Mouse (Mus musculus) lung, embryonic 15.5 days (tissue): Measurements from ENCODE around the gene Slc5a3. TPM values are rescaled to one million over a fixed set of nuclear protein-coding genes. Genes with fewer than 3 reads are reported as not detected.

Experiments
- ATAC-seq: fragments of 200-750 bp; cut with Nextera tagmentation; 2 replicates; pipeline ENCODE4 v1.8.0; 2017; ENCODE audit warnings: moderate number of reproducible peaks, borderline replicate concordance; ENCODE audit not compliant: low FRiP score, low TSS enrichment; ENCODE audit errors: extremely low read depth
- H3K27ac ChIP-seq: fragments of 300-500 bp; sonication (generic); 2 replicates; pipeline ENCODE4 v1.5.1; 2015; ENCODE audit warnings: moderate library complexity, mild to moderate bottlenecking, inconsistent platforms
- H3K27me3 ChIP-seq: fragments of 300-500 bp; sonication (generic); 2 replicates; pipeline ENCODE4 v1.6.1; 2015; ENCODE audit warnings: inconsistent platforms
- H3K36me3 ChIP-seq: fragments of 300-500 bp; sonication (generic); 2 replicates; pipeline ENCODE4 v1.6.1; 2015; ENCODE audit warnings: inconsistent platforms
- H3K4me1 ChIP-seq: fragments of 300-500 bp; sonication (generic); 2 replicates; pipeline ENCODE4 v1.6.1; 2015; ENCODE audit warnings: inconsistent platforms
- H3K4me2 ChIP-seq: fragments of 300-500 bp; sonication (generic); 2 replicates; pipeline ENCODE4 v1.6.1; 2015; ENCODE audit warnings: inconsistent platforms, mild to moderate bottlenecking, moderate library complexity
- H3K4me3 ChIP-seq: fragments of 300-500 bp; sonication (generic); 2 replicates; pipeline ENCODE4 v1.5.1; 2015; ENCODE audit warnings: mild to moderate bottlenecking, inconsistent platforms
- H3K9ac ChIP-seq: fragments of 300-500 bp; sonication (generic); 2 replicates; pipeline ENCODE4 v1.6.1; 2015; ENCODE audit warnings: inconsistent platforms
- H3K9me3 ChIP-seq: fragments of 300-500 bp; sonication (generic); 2 replicates; pipeline ENCODE4 v1.6.1; 2016; ENCODE audit warnings: inconsistent platforms
- WGBS: fragments of 180-500 bp; shearing (Covaris S2); methylation state at CpG from one replicate; pipeline ENCODE4 v1.1.7; 2015; 5-methylcytosine and 5-hydroxymethylcytosine counted together
- polyA plus RNA-seq: library from polyadenylated mRNA; unstranded; fragments of >200 nt; fragmentation: Nextera tagmentation; extraction: Ambion mirVana; gene quantifications from 2 replicates; pipeline ENCODE4 v1.2.1, GENCODE M21; 2015

Slc5a3 gene
- polyA plus RNA-seq, 1 experiment from 2014 or later = 4.1 TPM

GRCm38 (mm10) chr16:92105631-92106030, 47.5 kb downstream of the Slc5a3 start:
- H3K9ac ChIP-seq = no peak overlapping the region
- no peaks in the 10 kb centered on the region for H3K9me3 ChIP-seq
- H3K27me3 ChIP-seq = no peaks in the 10 kb centered on the region
- H3K4me3 ChIP-seq = no peak overlapping the region
- 0 out of 2 replicates have a peak, but pooled peaks cover 3% of the 10 kb centered on the region for H3K36me3 ChIP-seq
- no peak for ATAC-seq
- H3K4me2 ChIP-seq = no peak overlapping the region
- H3K27ac ChIP-seq = no peak overlapping the region
- H3K4me1 ChIP-seq = peaks cover 3% of the 10 kb centered on the region; the same call in 1 of the 2 replicates
- 74% methylated on average over 3 of the region's 3 CpGs for WGBS

DNA sequence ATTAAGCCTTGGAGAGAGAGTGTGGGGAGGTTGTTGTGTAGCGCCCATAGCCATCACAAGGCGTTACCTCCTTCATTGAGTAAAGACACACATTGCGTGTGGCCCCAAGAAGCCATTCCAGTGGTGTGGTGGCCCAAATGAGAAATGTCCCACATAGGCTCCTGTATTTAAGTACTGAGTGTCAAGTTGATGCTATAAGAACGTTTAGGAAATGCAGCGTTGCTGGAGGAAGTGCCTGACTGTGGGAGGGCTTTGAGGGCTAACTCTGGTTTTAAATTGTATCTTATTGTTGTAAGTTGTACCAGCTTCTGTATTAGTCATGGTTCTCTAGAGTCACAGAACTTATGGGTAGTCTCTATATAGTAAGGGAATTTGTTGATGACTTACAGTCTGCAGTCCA, 49.2 kb downstream of the Slc5a3 start:
- Histone ChIP-seq H3K4me2 (no peak overlapping the region), H3K27me3 (no peaks in the 10 kb centered on the region), H3K4me1 (peaks cover 3% of the 10 kb centered on the region; the same call in 1 of the 2 replicates), H3K4me3 (no peak overlapping the region), H3K36me3 (0 out of 2 replicates have a peak, but pooled peaks cover 3% of the 10 kb centered on the region), H3K9ac (no peak overlapping the region), H3K27ac (no peak overlapping the region), H3K9me3 (no peaks in the 10 kb centered on the region)
- ATAC-seq = no peak
- 89% methylated on average over 5 of the region's 5 CpGs for WGBS

- H3K27me3 ChIP-seq = no peaks in the 10 kb centered on the region
- H3K4me3 ChIP-seq = no peak overlapping the region
- no peaks in the 10 kb centered on the region for H3K4me1 ChIP-seq
- H3K9me3 ChIP-seq = no peaks in the 10 kb centered on the region
- no peak overlapping the region for H3K9ac ChIP-seq
- H3K4me2 ChIP-seq = no peak overlapping the region
- peaks cover 2% of the 10 kb centered on the region; the same call in 1 of the 2 replicates for H3K36me3 ChIP-seq
- H3K27ac ChIP-seq = no peak overlapping the region
- ATAC-seq = no peak
- WGBS = 59% methylated on average over 5 of the region's 5 CpGs
Observed at GRCm38 (mm10) chr16:92114706-92115241, 56.7 kb downstream of the Slc5a3 start.

GRCm38 (mm10) chr16:92115611-92116421, 57.7 kb downstream of the Slc5a3 start:
- no peak overlapping the region for H3K27ac ChIP-seq
- 34% methylated on average over 19 of the region's 20 CpGs for WGBS
- H3K27me3 ChIP-seq = no peaks in the 10 kb centered on the region
- no peak overlapping the region for H3K4me2 ChIP-seq
- no peak overlapping the region for H3K9ac ChIP-seq
- H3K4me1 ChIP-seq = no peaks in the 10 kb centered on the region
- H3K9me3 ChIP-seq = no peaks in the 10 kb centered on the region
- H3K36me3 ChIP-seq = peaks cover 2% of the 10 kb centered on the region; the same call in 1 of the 2 replicates
- ATAC-seq = no peak
- H3K4me3 ChIP-seq = no peak overlapping the region

DNA sequence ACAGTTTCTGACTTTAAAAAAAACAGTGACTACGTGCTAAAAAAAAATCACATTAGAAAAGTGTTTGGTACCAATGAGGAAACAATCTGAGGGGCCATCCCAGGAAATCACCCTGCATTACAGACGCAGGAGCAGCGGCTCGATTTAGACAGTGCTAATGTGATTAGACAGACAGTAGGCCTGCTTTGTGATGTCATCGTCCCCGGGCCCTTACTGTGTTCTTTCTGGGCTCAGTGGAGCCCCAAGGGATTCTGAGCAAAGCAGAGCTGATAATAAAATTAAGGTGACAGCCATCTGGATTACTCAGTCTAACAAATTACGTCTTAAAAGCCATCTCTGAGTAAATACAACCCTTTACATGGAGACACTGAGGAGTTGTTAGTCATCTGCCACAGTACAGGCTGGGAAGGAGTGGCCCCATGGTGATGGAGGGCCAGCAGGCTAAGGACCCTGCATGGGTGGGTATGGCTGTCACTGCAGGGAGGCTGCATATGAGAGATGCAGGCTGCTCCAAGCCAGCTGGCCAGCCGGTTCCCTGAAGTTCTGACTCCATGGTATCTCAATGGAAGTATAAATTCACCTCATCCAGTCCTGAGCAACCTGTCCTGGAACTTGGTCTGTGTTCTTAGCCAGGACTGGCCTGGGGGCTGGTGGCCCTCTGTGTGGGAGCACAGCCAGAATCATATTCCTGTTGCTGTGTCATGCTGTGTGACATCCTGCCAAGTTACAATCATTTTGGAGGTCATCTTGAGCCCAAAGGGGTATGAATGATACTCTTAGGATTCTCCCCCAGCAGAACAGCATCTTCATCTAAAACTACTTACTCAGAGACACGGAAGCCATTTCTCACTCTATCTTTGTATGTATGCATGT, 59.5 kb downstream of the Slc5a3 start:
- H3K27me3 ChIP-seq = no peaks in the 10 kb centered on the region
- H3K4me2 ChIP-seq = no peak overlapping the region
- no peaks in the 10 kb centered on the region for H3K4me1 ChIP-seq

GRCm38 (mm10) chr16:92119013-92119515, 60.9 kb downstream of the Slc5a3 start:
- Histone ChIP-seq H3K36me3 (no peaks in the 10 kb centered on the region), H3K9me3 (no peaks in the 10 kb centered on the region), H3K27ac (no peak overlapping the region), H3K27me3 (no peaks in the 10 kb centered on the region), H3K4me2 (no peak overlapping the region), H3K4me3 (no peak overlapping the region), H3K9ac (no peak overlapping the region), H3K4me1 (no peaks in the 10 kb centered on the region)
- ATAC-seq = no peak
- WGBS = 60% methylated on average over 13 of the region's 13 CpGs

More for the DNA sequence above, 59.5 kb downstream of the Slc5a3 start:
- Histone ChIP-seq H3K9me3 (no peaks in the 10 kb centered on the region), H3K27ac (no peak overlapping the region), H3K4me3 (no peak overlapping the region), H3K9ac (no peak overlapping the region), H3K36me3 (peaks cover 2% of the 10 kb centered on the region; the same call in 1 of the 2 replicates)
- WGBS = 74% methylated on average over 9 of the region's 9 CpGs
- no peak for ATAC-seq

DNA sequence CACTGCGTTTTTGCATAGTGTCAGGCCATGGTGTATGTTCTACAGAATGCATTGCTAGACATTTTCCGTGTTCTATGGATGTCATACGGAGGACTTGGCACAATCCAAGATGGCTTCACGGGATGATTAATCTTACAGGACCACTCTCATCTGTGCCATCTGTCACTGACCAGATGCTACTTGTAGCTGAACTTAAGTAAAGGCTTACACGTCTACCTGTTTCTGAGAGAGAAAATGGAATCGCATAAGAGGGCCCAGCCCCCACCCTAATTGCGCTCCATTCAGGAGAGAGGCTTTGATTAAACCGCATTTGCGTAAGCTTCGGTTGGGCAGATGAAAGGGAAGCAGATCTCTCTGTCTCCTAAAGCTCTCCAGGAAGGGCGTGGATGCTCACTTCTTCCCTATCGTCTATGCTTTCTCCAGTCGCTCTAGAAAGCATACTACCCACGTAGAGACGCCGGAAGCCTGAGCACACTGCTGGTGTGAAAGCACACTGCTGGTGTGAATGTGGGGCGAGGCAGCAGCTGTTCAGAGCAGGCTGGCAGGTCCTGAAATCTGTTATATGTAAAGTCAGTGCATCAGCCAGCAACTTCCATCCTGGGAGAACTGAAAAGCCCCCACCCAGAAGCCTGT, 62.9 kb downstream of the Slc5a3 start:
- no peaks in the 10 kb centered on the region for H3K9me3 ChIP-seq

GRCm38 (mm10) chr16:92127226-92127625, 69.1 kb downstream of the Slc5a3 start:
- H3K9ac ChIP-seq = no peak overlapping the region
- no peaks in the 10 kb centered on the region for H3K9me3 ChIP-seq
- no peak overlapping the region for H3K4me2 ChIP-seq
- 52% methylated on average over 4 of the region's 4 CpGs for WGBS
- no peaks in the 10 kb centered on the region for H3K4me1 ChIP-seq
- H3K36me3 ChIP-seq = no peaks in the 10 kb centered on the region
- no peak overlapping the region for H3K27ac ChIP-seq
- H3K4me3 ChIP-seq = no peak overlapping the region
- no peak for ATAC-seq
- no peaks in the 10 kb centered on the region for H3K27me3 ChIP-seq

More for the DNA sequence above, 62.9 kb downstream of the Slc5a3 start:
- Histone ChIP-seq H3K4me3 (no peak overlapping the region), H3K27me3 (no peaks in the 10 kb centered on the region), H3K27ac (no peak overlapping the region), H3K4me2 (no peak overlapping the region), H3K9ac (no peak overlapping the region), H3K4me1 (no peaks in the 10 kb centered on the region), H3K36me3 (no peaks in the 10 kb centered on the region)
- 76% methylated on average over 17 of the region's 17 CpGs for WGBS
- no peak for ATAC-seq

- 68% methylated on average over 5 of the region's 5 CpGs for WGBS
- ATAC-seq = no peak
- H3K27ac ChIP-seq = no peak overlapping the region
- H3K9ac ChIP-seq = no peak overlapping the region
- no peaks in the 10 kb centered on the region for H3K36me3 ChIP-seq
- no peak overlapping the region for H3K4me2 ChIP-seq
- no peak overlapping the region for H3K4me3 ChIP-seq
- H3K9me3 ChIP-seq = no peaks in the 10 kb centered on the region
- no peaks in the 10 kb centered on the region for H3K4me1 ChIP-seq
- no peaks in the 10 kb centered on the region for H3K27me3 ChIP-seq
Observed at GRCm38 (mm10) chr16:92127666-92128065, 69.5 kb downstream of the Slc5a3 start.

GRCm38 (mm10) chr16:92129843-92130242, 71.7 kb downstream of the Slc5a3 start:
- Histone ChIP-seq H3K9me3 (no peaks in the 10 kb centered on the region), H3K27ac (no peak overlapping the region), H3K27me3 (no peaks in the 10 kb centered on the region), H3K4me2 (no peak overlapping the region), H3K36me3 (no peaks in the 10 kb centered on the region), H3K9ac (no peak overlapping the region), H3K4me1 (no peaks in the 10 kb centered on the region), H3K4me3 (no peak overlapping the region)
- WGBS = 88% methylated on average over 8 of the region's 8 CpGs
- no peak for ATAC-seq

GRCm38 (mm10) chr16:92132511-92132910, 74.4 kb downstream of the Slc5a3 start:
- ATAC-seq = no peak
- H3K27ac ChIP-seq = no peak overlapping the region

More at GRCm38 (mm10) chr16:92132511-92132910, 74.4 kb downstream of the Slc5a3 start:
- WGBS = 78% methylated on average over 4 of the region's 4 CpGs
- H3K4me2 ChIP-seq = no peak overlapping the region
- no peak overlapping the region for H3K4me3 ChIP-seq
- H3K27me3 ChIP-seq = no peaks in the 10 kb centered on the region
- H3K9me3 ChIP-seq = no peaks in the 10 kb centered on the region
- no peaks in the 10 kb centered on the region for H3K36me3 ChIP-seq
- H3K4me1 ChIP-seq = no peaks in the 10 kb centered on the region
- H3K9ac ChIP-seq = no peak overlapping the region
